Mouse (Mus musculus): ENCODE results near the gene Mia. TPM values are rescaled to one million over a fixed set of nuclear protein-coding genes. Genes with fewer than 3 reads are reported as not detected.

Mia gene
- polyA plus RNA-seq, 1 experiment from 2014 or later: 28.5 TPM

GRCm38 (mm10) chr7:27192434-27192833 lies 11.5 kb upstream of the Mia start:
- DNase-seq (ENCODE audit: low spot score) (no peak), ATAC-seq (ENCODE audit: low FRiP score) (no peak)
- Histone ChIP-seq H3K9ac (no peak overlapping the region), H3K27me3 (ENCODE audit: control insufficient read depth, insufficient read depth, low read length) (no peaks in the 10 kb centered on the region), H3K27ac (no peak overlapping the region), H3K4me2 (replicated peaks) (no peak overlapping the region), H3K36me3 (replicated peaks; ENCODE audit: control insufficient read depth, insufficient read depth) (peaks cover 66% of the 10 kb centered on the region), H3K4me1 (replicated peaks; ENCODE audit: control insufficient read depth, insufficient read depth, low read length) (peaks cover 15% of the 10 kb centered on the region), H3K4me3 (replicated peaks; ENCODE audit: low read length) (no peak overlapping the region), H3K9me3 (ENCODE audit: control insufficient read depth, low read length) (no peaks in the 10 kb centered on the region)
- 100% methylated on average over 5 of the region's 5 CpGs for WGBS

DNA sequence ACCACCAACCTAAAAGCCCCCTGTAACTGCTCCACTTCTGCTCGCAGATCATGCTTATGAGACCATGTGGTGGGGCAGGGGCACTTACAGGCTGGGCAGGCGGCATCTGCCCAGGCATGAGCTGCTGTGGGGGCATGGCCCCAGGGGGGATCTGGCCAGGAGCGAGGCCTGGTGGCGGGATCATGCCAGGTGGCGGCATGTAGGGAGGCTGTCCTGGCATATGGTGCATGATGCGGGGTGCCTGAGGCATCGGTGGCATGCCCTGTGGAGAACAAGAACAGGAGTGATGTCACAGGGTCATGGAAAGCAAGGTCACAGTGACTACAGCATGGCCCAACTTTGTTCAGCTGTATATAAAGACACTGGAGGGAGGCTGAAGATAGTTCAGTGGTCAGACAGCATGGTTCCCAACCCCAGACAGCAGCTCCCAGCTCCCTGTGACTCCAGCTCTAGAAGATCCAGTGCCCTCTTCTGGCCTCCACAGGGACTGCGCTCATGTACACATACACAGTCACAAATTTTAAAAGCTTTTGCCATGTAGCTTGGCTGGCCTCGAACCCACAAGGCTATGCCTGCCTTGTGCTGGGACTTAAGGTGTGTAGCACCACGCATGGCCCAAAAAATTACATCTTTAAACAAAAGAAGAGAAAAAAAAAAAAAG lies 8.4 kb upstream of the Mia start:
- Histone ChIP-seq H3K9me3 (ENCODE audit: control insufficient read depth, low read length) (no peaks in the 10 kb centered on the region), H3K4me3 (replicated peaks; ENCODE audit: low read length) (no peak overlapping the region), H3K27ac (no peak overlapping the region), H3K27me3 (ENCODE audit: control insufficient read depth, insufficient read depth, low read length) (no peaks in the 10 kb centered on the region), H3K36me3 (replicated peaks; ENCODE audit: control insufficient read depth, insufficient read depth) (peaks cover 96% of the 10 kb centered on the region), H3K4me1 (replicated peaks; ENCODE audit: control insufficient read depth, insufficient read depth, low read length) (peaks cover 2% of the 10 kb centered on the region), H3K4me2 (replicated peaks) (no peak overlapping the region), H3K9ac (no peak overlapping the region)
- WGBS: 90% methylated on average over 10 of the region's 10 CpGs
- ATAC-seq (ENCODE audit: low FRiP score): no peak; the same call in 1 of the 2 replicates
- DNase-seq (ENCODE audit: low spot score): no peak

DNA sequence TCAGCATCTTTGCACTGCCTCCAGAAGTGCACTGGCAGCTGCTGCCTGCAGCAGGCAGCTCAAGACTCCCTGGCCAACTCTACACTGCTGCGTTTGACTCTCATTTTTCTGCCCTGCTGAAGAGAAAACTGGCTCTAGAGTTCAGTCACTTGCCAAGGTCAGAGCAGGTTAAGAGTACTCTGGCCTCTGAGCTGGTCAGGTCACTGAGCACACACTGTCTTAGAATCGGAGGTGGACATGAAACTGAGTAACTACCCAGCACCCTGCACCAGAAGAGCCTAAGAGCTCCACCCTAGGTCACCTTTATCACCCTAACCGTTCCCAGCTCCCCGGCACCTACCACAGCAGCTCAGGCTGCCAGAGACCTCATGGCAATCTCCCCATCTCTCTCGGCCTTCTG lies 5.0 kb upstream of the Mia start:
- no peak for ATAC-seq (ENCODE audit: low FRiP score)
- no peaks in the 10 kb centered on the region for H3K9me3 ChIP-seq (ENCODE audit: control insufficient read depth, low read length)

DNA sequence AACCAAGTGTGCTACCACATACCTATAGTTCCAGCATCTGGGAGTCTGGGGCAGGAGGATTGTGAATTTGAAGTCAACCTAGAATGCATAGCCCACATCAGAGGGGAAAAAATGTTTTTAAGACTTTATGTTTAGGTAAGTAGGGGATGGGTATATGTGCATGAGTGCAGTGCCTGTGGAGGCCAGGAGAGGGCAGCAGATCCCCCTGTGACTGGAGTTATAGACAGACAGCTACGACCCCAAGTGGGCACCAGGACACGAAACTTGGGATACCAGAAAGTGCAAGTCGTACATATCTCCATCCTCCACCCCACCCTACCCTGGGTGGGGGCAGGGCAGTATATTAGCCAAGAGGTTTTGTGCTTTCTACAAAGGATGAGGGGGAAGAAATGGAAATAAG lies 4.0 kb upstream of the Mia start:
- Histone ChIP-seq H3K9ac (no peak overlapping the region), H3K4me3 (replicated peaks; ENCODE audit: low read length) (no peak overlapping the region), H3K36me3 (replicated peaks; ENCODE audit: control insufficient read depth, insufficient read depth) (peaks cover 72% of the 10 kb centered on the region), H3K4me2 (replicated peaks) (no peak overlapping the region), H3K4me1 (replicated peaks; ENCODE audit: control insufficient read depth, insufficient read depth, low read length) (0 out of 2 replicates have a peak, but pooled peaks cover 4% of the 10 kb centered on the region), H3K27ac (no peak overlapping the region), H3K27me3 (ENCODE audit: control insufficient read depth, insufficient read depth, low read length) (no peaks in the 10 kb centered on the region), H3K9me3 (ENCODE audit: control insufficient read depth, low read length) (no peaks in the 10 kb centered on the region)
- 87% methylated on average over 3 of the region's 3 CpGs for WGBS
- DNase-seq (ENCODE audit: low spot score) (no peak), ATAC-seq (ENCODE audit: low FRiP score) (no peak)

More for the DNA sequence above, 5.0 kb upstream of the Mia start:
- Histone ChIP-seq H3K27ac (no peak overlapping the region), H3K9ac (no peak overlapping the region), H3K4me1 (replicated peaks; ENCODE audit: control insufficient read depth, insufficient read depth, low read length) (no peaks in the 10 kb centered on the region), H3K4me3 (replicated peaks; ENCODE audit: low read length) (no peak overlapping the region), H3K27me3 (ENCODE audit: control insufficient read depth, insufficient read depth, low read length) (no peaks in the 10 kb centered on the region), H3K4me2 (replicated peaks) (no peak overlapping the region), H3K36me3 (replicated peaks; ENCODE audit: control insufficient read depth, insufficient read depth) (peaks cover 82% of the 10 kb centered on the region)
- no peak for DNase-seq (ENCODE audit: low spot score)
- WGBS: 89% methylated on average over 5 of the region's 5 CpGs

- 65% methylated on average over 1 of the region's 1 CpGs for WGBS
- H3K9ac ChIP-seq: no peak overlapping the region
- H3K4me2 ChIP-seq (replicated peaks): no peak overlapping the region
- H3K4me1 ChIP-seq (replicated peaks; ENCODE audit: control insufficient read depth, insufficient read depth, low read length): peaks cover 13% of the 10 kb centered on the region
- no peaks in the 10 kb centered on the region for H3K27me3 ChIP-seq (ENCODE audit: control insufficient read depth, insufficient read depth, low read length)
- H3K4me3 ChIP-seq (replicated peaks; ENCODE audit: low read length): no peak overlapping the region
- H3K27ac ChIP-seq: no peak overlapping the region
- ATAC-seq (ENCODE audit: low FRiP score): no peak
- DNase-seq (ENCODE audit: low spot score): no peak
- no peaks in the 10 kb centered on the region for H3K9me3 ChIP-seq (ENCODE audit: control insufficient read depth, low read length)
- peaks cover 47% of the 10 kb centered on the region for H3K36me3 ChIP-seq (replicated peaks; ENCODE audit: control insufficient read depth, insufficient read depth)
Observed at GRCm38 (mm10) chr7:27182498-27182897, 1.5 kb upstream of the Mia start.

DNA sequence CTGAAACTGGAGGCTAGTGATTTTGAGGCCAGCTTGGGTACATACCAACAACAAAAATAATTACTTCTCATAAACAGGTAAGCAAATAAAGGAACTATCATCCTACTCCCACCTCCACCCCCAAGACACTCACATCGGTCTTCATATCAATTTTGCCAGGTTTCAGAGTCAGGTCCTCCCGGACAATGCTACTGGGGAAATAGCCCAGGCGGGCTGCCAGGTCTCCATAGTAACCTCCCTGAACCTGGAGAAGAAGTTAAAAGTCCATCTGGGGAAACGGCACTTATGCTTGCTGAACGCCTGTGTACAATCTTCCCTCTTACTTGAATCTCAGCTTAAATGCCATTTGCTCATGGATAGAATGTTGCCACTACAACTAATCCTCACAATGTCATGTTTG lies 921 bp downstream of the Mia start:
- Histone ChIP-seq H3K9ac (no peak overlapping the region), H3K4me3 (replicated peaks; ENCODE audit: low read length) (no peak overlapping the region), H3K9me3 (ENCODE audit: control insufficient read depth, low read length) (no peaks in the 10 kb centered on the region), H3K27me3 (ENCODE audit: control insufficient read depth, insufficient read depth, low read length) (no peaks in the 10 kb centered on the region), H3K4me2 (replicated peaks) (peak overlapping the region; percentile 49), H3K4me1 (replicated peaks; ENCODE audit: control insufficient read depth, insufficient read depth, low read length) (peaks cover 13% of the 10 kb centered on the region), H3K36me3 (replicated peaks; ENCODE audit: control insufficient read depth, insufficient read depth) (peaks cover 23% of the 10 kb centered on the region), H3K27ac (peak overlapping the region; percentile 81)
- ATAC-seq (ENCODE audit: low FRiP score) (no peak), DNase-seq (ENCODE audit: low spot score) (peak; percentile 50)
- 33% methylated on average over 5 of the region's 5 CpGs for WGBS

GRCm38 (mm10) chr7:27179217-27179918 lies 1.6 kb downstream of the Mia start:
- Histone ChIP-seq H3K27ac (peak overlapping the region; percentile 81), H3K9ac (peak overlapping the region; percentile 49), H3K4me3 (replicated peaks; ENCODE audit: low read length) (peak overlapping the region; percentile 70), H3K4me1 (replicated peaks; ENCODE audit: control insufficient read depth, insufficient read depth, low read length) (peaks cover 13% of the 10 kb centered on the region), H3K27me3 (ENCODE audit: control insufficient read depth, insufficient read depth, low read length) (no peaks in the 10 kb centered on the region), H3K9me3 (ENCODE audit: control insufficient read depth, low read length) (no peaks in the 10 kb centered on the region), H3K36me3 (replicated peaks; ENCODE audit: control insufficient read depth, insufficient read depth) (peaks cover 20% of the 10 kb centered on the region), H3K4me2 (replicated peaks) (peak overlapping the region; percentile 49)
- ATAC-seq (ENCODE audit: low FRiP score) (no peak), DNase-seq (ENCODE audit: low spot score) (no peak)
- WGBS: 46% methylated on average over 16 of the region's 16 CpGs

- H3K4me2 ChIP-seq (replicated peaks): peak within 1 kb of the TSS; percentile 53
- H3K9me3 ChIP-seq (ENCODE audit: control insufficient read depth, low read length): no peaks in the 10 kb centered on the region
- peak within 1 kb of the TSS; percentile 70 for H3K4me3 ChIP-seq (replicated peaks; ENCODE audit: low read length)
- peak; percentile 97 for DNase-seq (ENCODE audit: low spot score)
- peak; percentile 98 for ATAC-seq (ENCODE audit: low FRiP score)
- peaks cover 21% of the 10 kb centered on the region for H3K36me3 ChIP-seq (replicated peaks; ENCODE audit: control insufficient read depth, insufficient read depth)
- WGBS: under 1% methylated on average over 53 of the region's 53 CpGs
- peak within 1 kb of the TSS; percentile 58 for H3K9ac ChIP-seq
- H3K4me1 ChIP-seq (replicated peaks; ENCODE audit: control insufficient read depth, insufficient read depth, low read length): peaks cover 13% of the 10 kb centered on the region
- H3K27ac ChIP-seq: peak within 1 kb of the TSS; percentile 88
- H3K27me3 ChIP-seq (ENCODE audit: control insufficient read depth, insufficient read depth, low read length): no peaks in the 10 kb centered on the region
Observed at GRCm38 (mm10) chr7:27178324-27179216, 2.4 kb downstream of the Mia start, which contains the start of gene Rab4b. TSS of gene Rab4b (minus strand) at chr7:27178896.

DNA sequence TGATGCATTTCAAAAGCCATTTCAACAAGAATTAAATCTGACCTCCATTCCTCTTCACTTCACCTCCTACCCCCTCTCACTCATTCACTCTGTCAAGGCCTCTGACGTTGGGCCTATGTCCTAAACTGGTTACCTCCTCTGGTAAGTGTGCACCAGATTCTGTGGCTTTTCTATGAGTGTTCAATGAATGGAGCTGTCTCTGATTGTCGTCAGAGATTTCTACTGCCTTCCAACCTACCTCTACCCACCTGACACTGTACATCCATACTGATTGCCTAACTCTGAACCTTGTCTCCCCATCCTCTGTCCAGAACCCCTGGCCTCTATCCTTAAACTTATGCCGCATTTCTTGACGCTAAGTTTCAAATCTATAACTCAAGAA lies 3.0 kb downstream of the Mia start:
- peak overlapping the region; percentile 88 for H3K27ac ChIP-seq
- no peaks in the 10 kb centered on the region for H3K27me3 ChIP-seq (ENCODE audit: control insufficient read depth, insufficient read depth, low read length)
- H3K4me2 ChIP-seq (replicated peaks): peak overlapping the region; percentile 53
- H3K36me3 ChIP-seq (replicated peaks; ENCODE audit: control insufficient read depth, insufficient read depth): peaks cover 23% of the 10 kb centered on the region
- H3K4me1 ChIP-seq (replicated peaks; ENCODE audit: control insufficient read depth, insufficient read depth, low read length): peaks cover 13% of the 10 kb centered on the region
- H3K4me3 ChIP-seq (replicated peaks; ENCODE audit: low read length): peak overlapping the region; percentile 70
- no peaks in the 10 kb centered on the region for H3K9me3 ChIP-seq (ENCODE audit: control insufficient read depth, low read length)
- WGBS: 24% methylated on average over 4 of the region's 4 CpGs
- ATAC-seq (ENCODE audit: low FRiP score): peak; percentile 0; the same call in 1 of the 2 replicates
- DNase-seq (ENCODE audit: low spot score): no peak
- peak overlapping the region; percentile 58 for H3K9ac ChIP-seq
